12 mouse cellular contexts compared by ENCODE assay signal in genomic region chr3:152142989-152143695, GRCm38 (mm10). TPM values are rescaled to one million over a fixed set of nuclear protein-coding genes. Genes with fewer than 3 reads are reported as not detected.
DNase-seq lines count a peak whose midpoint lies in the region; TF ChIP-seq lines count a peak whose summit lies in the region.
"Had no signal": no experiment of that assay in that cellular context is flagged by ENCODE, and none has a peak within 500 bp of the region (broad histone marks: within the 10 kb centered on the region; RNA-seq: fewer than 3 reads in every experiment).

No protein-coding gene starts in this region.

- no peak for TF ChIP-seq CTCF in kidney, adult 2 months (conservative IDR thresholded peaks at IDR 0.05; ENCODE audit: insufficient read depth, insufficient read length, low read depth, low read length)

- no peaks in the 10 kb centered on the region for H3K36me3 ChIP-seq in kidney, adult 2 months (ENCODE audit: control insufficient read depth, insufficient read depth, low read length)
- H3K36me3 ChIP-seq: hindbrain, embryonic 13.5 days; limb, embryonic 12.5 days had no signal

- peak overlapping the region; percentile 48; the same call in 1 of the 2 replicates for H3K27ac ChIP-seq in kidney, adult 2 months (ENCODE audit: insufficient read depth, low read depth, low read length)
- H3K27ac ChIP-seq: hindbrain, embryonic 13.5 days; limb, embryonic 12.5 days had no signal

- no peak overlapping the region for H3K4me3 ChIP-seq in kidney, adult 2 months (ENCODE audit: insufficient read depth, low read depth, low read length)
- H3K4me3 ChIP-seq: erythroblast, embryonic 14.5 days; hindbrain, embryonic 13.5 days; limb, embryonic 12.5 days; megakaryocyte, embryonic 14.5 days had no signal

- no peaks in the 10 kb centered on the region for H3K27me3 ChIP-seq in kidney, adult 2 months (replicated peaks; ENCODE audit: control insufficient read depth, insufficient read depth, low read length)
- H3K27me3 ChIP-seq: hindbrain, embryonic 13.5 days; limb, embryonic 12.5 days; megakaryocyte, embryonic 14.5 days had no signal

- 24% methylated on average over 6 of the region's 6 CpGs for WGBS in kidney, adult 2 months

- TF ChIP-seq POLR2A in kidney, adult 2 months (IDR thresholded peaks at IDR 0.05; ENCODE audit: low read depth, low read length) = no peak

- intact Hi-C loops in heart, postnatal 10 days (cut with DNase I) = no loop called here
- intact Hi-C loops in left cerebral cortex, postnatal 14 days (cut with DNase I) = no loop called here

- peaks cover 31% of the 10 kb centered on the region for H3K4me1 ChIP-seq in kidney, adult 2 months (ENCODE audit: control insufficient read depth, insufficient read depth, low read length)
- H3K4me1 ChIP-seq: hindbrain, embryonic 13.5 days had no signal

- peak; percentile 80 for DNase-seq in kidney, adult 2 months
- no peak for DNase-seq in kidney, adult 11 months
- DNase-seq in 3134 (ENCODE audit: extremely low read depth, insufficient read length, low spot score) (peak; percentile 46), NIH3T3 (ENCODE audit: low read depth) (peak; percentile 79)
- peak; percentile 48 to 63 for DNase-seq in heart, postnatal 10 days
- DNase-seq in left cerebral cortex, postnatal 14 days (ENCODE audit: low spot score in 2 of 2) = no peak
- no peak for DNase-seq in cerebellum, postnatal 36 days
- DNase-seq: thymus, postnatal 14 days had no signal

RNA-seq across cellular contexts. Expression of gene Gipc2, which starts 22.9 kb away (rescaled TPM):
- 109 and 146 TPM in 2 replicates for polyA plus RNA-seq in kidney, adult 2 months (2012; rRNA removed)
- total RNA-seq in heart, postnatal 10 days (2021) = 1 to 10 TPM; 3.8 to 5.4 TPM
- 1 to 10 TPM; 3.1 to 4.1 TPM for total RNA-seq in left cerebral cortex, postnatal 14 days (2021)
- polyA plus RNA-seq: erythroblast, embryonic 14.5 days had no signal

Comparison
In these comparisons a context has a peak if more than half of its experiments do, and no peak if none do; other contexts are left out.
1. DNase-seq: peak in kidney, adult 2 months (single experiment), 3134 (single experiment), NIH3T3 (single experiment) and heart, postnatal 10 days (2 of 2); none in kidney, adult 11 months (single experiment), left cerebral cortex, postnatal 14 days (0 of 2) and cerebellum, postnatal 36 days (0 of 2).